Mouse (Mus musculus) c-Kit-positive CD71-positive TER-119-positive erythroid progenitor cells, embryonic 14.5 days (primary cell): ENCODE results near the gene Slc4a5.

Source experiments
- DNase-seq: peaks from one replicate; pipeline ENCODE4 v3.0.0-alpha.2; 2013; ENCODE audit warnings: low spot score

The Slc4a5 gene

GRCm38 (mm10) chr6:83233306-83233705 is 13.7 kb downstream of the Slc4a5 start:
- no peak for DNase-seq

GRCm38 (mm10) chr6:83234280-83234741 is 14.7 kb downstream of the Slc4a5 start:
- no peak for DNase-seq

DNA sequence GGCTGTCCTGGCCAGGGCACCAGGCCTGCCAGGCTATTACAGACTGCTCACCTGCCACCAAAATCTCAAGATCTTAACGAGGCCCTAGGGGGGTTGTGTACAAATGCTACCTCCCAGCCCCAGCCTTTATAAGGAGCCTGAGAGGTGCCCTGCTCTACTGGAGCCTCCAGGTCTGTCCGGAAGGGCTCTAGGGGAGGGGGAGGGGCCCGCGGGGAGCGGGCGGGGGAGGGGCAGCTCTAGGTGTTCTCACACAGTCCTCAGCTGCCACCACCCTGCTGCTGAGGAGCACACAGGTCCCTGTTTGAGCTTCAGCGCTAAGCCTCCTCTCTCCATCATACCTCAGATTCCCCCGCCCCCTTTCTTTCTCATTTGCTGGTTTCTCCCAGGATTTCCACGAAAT is 17.5 kb downstream of the Slc4a5 start:
- DNase-seq = no peak

- DNase-seq = no peak
Observed at GRCm38 (mm10) chr6:83244422-83245061, 24.9 kb downstream of the Slc4a5 start.

GRCm38 (mm10) chr6:83245134-83245533 is 25.5 kb downstream of the Slc4a5 start:
- DNase-seq = no peak

DNA sequence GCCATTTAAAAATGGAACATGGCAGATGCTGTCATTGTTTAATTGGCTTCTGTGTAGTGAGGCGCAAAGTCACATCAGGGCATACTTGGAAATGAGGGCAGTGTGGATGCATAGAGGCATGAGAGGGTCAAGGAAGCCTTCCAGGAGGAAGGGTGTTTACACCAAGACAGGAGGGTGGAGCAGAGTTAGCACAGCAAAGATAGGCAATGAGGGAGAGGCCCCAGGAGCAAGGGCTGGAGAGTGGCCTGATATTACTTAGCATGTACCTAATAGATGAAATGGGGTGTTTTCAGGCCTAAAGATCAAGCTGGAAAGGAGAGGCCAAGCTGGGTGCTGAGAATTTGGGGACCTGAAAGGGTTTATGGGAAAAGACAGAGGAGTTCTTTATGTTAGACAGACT is 26.4 kb downstream of the Slc4a5 start:
- peak; percentile 63 for DNase-seq

DNA sequence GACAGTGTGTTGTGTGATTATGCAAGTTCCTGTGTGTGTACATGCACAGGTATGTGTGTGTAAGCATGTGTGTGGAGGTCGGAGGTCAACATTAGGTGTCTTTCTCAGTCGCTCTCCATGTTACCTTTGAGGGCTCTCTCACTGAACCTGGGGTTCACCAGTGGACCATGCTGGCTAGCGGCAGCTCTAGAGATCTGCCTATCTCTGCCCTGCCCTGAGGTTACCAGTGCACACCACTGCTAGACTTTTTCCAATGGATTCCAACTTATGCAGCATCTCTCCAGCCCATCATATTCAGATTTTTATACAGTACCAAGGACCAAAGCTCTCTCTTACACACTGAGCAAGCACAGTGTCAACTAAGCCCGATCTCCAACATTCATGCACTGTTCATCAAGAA is 27.1 kb downstream of the Slc4a5 start:
- DNase-seq = no peak

- DNase-seq = no peak
Observed at GRCm38 (mm10) chr6:83247153-83247552, 27.5 kb downstream of the Slc4a5 start.

DNA sequence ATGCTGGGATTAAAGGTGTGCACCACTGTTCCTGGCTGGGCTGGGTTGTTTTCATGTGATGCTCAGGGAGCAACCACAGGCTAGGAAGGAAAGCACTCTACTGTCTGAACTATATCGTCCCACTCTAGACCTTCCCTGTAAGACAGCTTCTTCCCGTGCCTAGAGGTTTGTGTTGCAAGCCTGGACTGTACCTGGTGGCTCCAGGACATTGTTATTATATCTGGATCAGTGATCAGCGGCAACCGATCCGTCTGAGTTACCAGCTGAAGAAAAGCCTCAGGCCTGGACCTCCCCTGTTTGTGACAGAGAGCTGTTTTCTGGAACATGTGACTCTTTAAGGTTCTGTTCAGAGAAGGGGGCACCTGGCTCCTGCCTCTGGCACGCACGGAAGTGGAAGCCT is 34.6 kb downstream of the Slc4a5 start:
- DNase-seq = no peak

DNA sequence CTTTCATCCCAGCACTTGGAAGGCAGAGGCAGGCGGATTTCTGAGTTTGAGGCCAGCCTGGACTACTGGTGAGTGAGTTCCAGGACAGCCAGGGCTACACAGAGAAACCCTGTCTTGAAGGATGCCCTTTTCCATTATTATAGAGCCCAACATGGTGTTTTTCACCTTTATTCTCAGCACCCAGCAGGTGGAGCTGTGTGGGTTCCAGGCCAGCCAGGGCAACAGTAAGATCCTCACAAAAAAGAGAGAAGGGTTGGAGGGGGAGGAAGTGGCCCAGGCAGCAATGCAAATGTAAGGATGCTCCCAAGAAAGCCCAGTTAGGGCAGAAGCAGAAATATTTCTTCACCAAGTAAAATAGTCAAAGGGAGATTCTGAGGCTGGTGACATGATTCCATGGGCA is 44.9 kb downstream of the Slc4a5 start:
- no peak for DNase-seq

- peak; percentile 48 for DNase-seq
Observed at GRCm38 (mm10) chr6:83265253-83265652, 45.6 kb downstream of the Slc4a5 start.

DNA sequence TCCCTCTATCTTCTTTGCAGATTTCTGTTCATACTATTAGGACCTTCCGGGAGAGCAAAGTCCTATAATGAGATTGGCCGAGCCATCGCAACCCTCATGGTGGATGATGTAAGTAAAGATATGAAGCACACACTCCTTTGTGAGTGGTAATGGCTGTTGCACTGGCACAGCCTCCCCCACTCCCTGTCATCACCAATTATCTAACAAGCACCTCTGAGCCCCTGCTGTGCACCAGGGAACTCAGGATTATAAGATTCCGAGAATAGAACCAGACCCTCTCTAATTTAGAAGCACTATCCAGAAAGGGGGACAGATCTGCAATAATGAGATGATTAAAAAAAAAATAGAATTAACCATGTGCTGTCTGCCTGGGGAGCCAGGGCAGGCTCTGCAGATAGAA is 46.0 kb downstream of the Slc4a5 start:
- DNase-seq = no peak

- no peak for DNase-seq
Observed at GRCm38 (mm10) chr6:83267616-83268015, 48.0 kb downstream of the Slc4a5 start.

- DNase-seq = peak; percentile 22
Observed at GRCm38 (mm10) chr6:83268144-83269010, 48.7 kb downstream of the Slc4a5 start.

- no peak for DNase-seq
Observed at GRCm38 (mm10) chr6:83273733-83274132, 54.1 kb downstream of the Slc4a5 start.

GRCm38 (mm10) chr6:83277151-83277550 is 57.5 kb downstream of the Slc4a5 start:
- DNase-seq = no peak

DNA sequence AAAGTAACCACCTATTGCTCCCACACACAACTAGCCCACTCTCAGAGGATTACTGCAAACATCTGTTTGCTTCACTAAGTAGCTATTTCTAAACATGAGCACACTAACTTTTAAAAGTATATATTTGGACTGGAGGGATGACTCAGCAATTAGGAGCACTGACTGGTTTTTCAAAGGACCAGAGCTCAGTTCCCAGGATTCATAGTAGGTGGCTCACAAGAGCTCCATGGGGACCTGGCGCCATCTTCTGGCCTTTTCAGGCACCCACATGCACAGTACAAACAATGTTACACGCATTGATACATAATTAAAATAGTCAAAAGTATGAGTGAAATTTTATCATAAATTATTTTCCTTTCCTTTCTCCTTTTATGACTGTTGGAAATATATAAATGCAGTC is 59.3 kb downstream of the Slc4a5 start:
- DNase-seq = peak; percentile 53

GRCm38 (mm10) chr6:83280256-83280955 is 60.8 kb downstream of the Slc4a5 start:
- peak; percentile 26 for DNase-seq

- DNase-seq = no peak
Observed at GRCm38 (mm10) chr6:83300447-83301229, 81.0 kb downstream of the Slc4a5 start.

DNA sequence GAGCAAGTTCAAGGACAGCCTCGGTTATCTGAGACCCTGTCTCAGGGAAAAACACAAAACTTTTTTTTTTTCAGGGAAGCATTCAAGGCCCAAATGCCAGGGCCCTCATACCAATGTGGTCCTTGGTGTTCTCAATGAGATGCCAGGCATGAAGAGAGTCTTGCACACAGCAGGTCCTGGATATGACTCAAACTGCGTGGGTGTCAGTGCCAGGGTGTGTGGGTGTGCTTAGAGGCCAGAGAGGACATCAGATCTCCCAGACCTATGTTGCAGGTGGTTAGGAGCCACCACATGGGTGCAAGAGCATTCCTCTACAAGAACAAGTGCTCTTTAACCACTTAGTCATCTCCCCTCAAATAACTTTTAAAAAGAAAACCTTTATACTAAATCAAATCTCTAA is 81.7 kb downstream of the Slc4a5 start:
- no peak for DNase-seq

DNA sequence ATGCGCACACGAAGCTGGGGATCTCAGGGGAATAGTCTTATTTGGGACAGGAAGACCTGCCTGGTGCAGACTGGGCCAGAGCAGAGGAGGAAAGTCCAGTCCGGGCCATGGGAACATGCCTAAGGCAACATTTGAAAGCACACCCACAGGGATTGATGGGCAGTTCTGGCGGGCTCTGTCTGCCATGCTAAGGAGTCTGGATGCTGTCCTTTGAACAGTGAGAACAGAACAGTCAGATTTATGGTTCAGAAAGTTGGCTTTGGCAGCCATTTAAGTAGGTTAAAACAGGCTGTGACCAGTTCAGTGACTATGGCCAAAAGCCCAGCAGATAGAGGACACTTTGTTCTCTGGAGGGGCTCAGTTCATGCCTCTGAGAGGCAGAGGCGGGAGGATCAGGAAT is 82.6 kb downstream of the Slc4a5 start:
- DNase-seq = no peak

GRCm38 (mm10) chr6:83309017-83309416 is 89.4 kb downstream of the Slc4a5 start:
- DNase-seq = no peak
